Comparison of ENCODE assay signal across 21 mouse cellular contexts in the genomic region with DNA sequence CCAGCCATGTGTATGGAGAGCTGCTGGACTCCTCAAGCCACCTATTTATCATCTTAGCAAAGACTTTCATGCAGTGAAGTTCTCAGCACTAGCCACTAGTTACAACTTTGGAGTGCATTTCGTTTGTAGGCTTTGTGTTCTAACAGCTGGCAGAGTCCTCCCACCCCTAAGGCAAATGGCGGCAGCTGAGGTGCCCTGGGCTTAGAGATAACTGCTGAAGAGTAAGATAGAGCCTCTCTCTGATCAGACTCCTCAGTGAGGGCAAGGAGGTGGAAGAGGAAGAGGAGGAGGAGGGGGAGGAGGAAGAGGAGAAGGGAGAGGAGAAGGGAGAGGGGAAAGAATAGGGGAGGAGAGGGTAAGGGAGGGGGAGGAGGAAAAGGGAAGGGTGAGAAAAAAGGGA.
A peak's percentile ranks its signal among the peaks of the same experiment; 100 is the strongest.
DNase-seq lines count a peak whose midpoint lies in the region; ATAC-seq and TF ChIP-seq lines count a peak whose summit lies in the region.
"Had no signal": no experiment of that assay in that cellular context is flagged by ENCODE, and none has a peak within 500 bp of the region (broad histone marks: within the 10 kb centered on the region; RNA-seq: fewer than 3 reads in every experiment).

No protein-coding gene starts in this region.

- peak; percentile 73 for DNase-seq in MEL (ENCODE audit: low read depth, low spot score)
- no peak for DNase-seq in liver, embryonic 11.5 days (ENCODE audit: low spot score)
- DNase-seq in liver, postnatal 0 days = no peak
- DNase-seq in lung, postnatal 4 days = no peak
- DNase-seq: adrenal gland, postnatal 25 days; cerebellum, adult 9-10 months; forebrain, postnatal 0 days; gastrocnemius, postnatal 36 days; kidney, postnatal 25 days; right cerebral cortex, postnatal 14 days; thymus, postnatal 14 days had no signal

- H3K27me3 ChIP-seq in MEL (ENCODE audit: control insufficient read depth in 1 of 2, insufficient read depth in 2 of 2, low read length in 2 of 2) = no peaks in the 10 kb centered on the region
- H3K27me3 ChIP-seq in liver, embryonic 11.5 days (replicated peaks; ENCODE audit: control insufficient read depth, insufficient read depth, low read length) = no peaks in the 10 kb centered on the region
- no peaks in the 10 kb centered on the region for H3K27me3 ChIP-seq in liver, postnatal 0 days (ENCODE audit: insufficient read depth, low read length)
- H3K27me3 ChIP-seq in hindbrain, embryonic 16.5 days (replicated peaks; ENCODE audit: control insufficient read depth, insufficient read depth, low read length) = no peaks in the 10 kb centered on the region
- H3K27me3 ChIP-seq: CH12.LX; hindbrain, embryonic 13.5 days; midbrain, embryonic 13.5 days had no signal

- no peaks in the 10 kb centered on the region for H3K9me3 ChIP-seq in MEL (replicated peaks; ENCODE audit: insufficient read depth, low read length)
- no peaks in the 10 kb centered on the region for H3K9me3 ChIP-seq in liver, embryonic 11.5 days (ENCODE audit: control insufficient read depth, low read length)
- H3K9me3 ChIP-seq in liver, postnatal 0 days (ENCODE audit: low read length) = no peaks in the 10 kb centered on the region
- no peaks in the 10 kb centered on the region for H3K9me3 ChIP-seq in hindbrain, embryonic 16.5 days (ENCODE audit: control insufficient read depth, low read length)
- H3K9me3 ChIP-seq: embryonic facial prominence, embryonic 10.5 days; G1E; hindbrain, embryonic 13.5 days; midbrain, embryonic 13.5 days had no signal

- 27% methylated on average over 2 of the region's 2 CpGs for WGBS in liver, embryonic 11.5 days
- WGBS in liver, postnatal 0 days (ENCODE audit: insufficient replicate concordance) = 27% methylated on average over 2 of the region's 2 CpGs
- WGBS in hindbrain, embryonic 16.5 days = 61% methylated on average over 2 of the region's 2 CpGs

- peak overlapping the region; percentile 58 for H3K27ac ChIP-seq in MEL (ENCODE audit: control insufficient read depth, low read depth, low read length)
- no peak overlapping the region for H3K27ac ChIP-seq in liver, embryonic 11.5 days (ENCODE audit: low read depth, low read length)
- no peak overlapping the region for H3K27ac ChIP-seq in liver, postnatal 0 days (ENCODE audit: low read depth)
- H3K27ac ChIP-seq in hindbrain, embryonic 16.5 days (ENCODE audit: low read depth, low read length) = no peak overlapping the region
- H3K27ac ChIP-seq: embryonic facial prominence, embryonic 10.5 days; hindbrain, embryonic 13.5 days; midbrain, embryonic 13.5 days had no signal

- no peaks in the 10 kb centered on the region for H3K79me2 ChIP-seq in MEL (ENCODE audit: control insufficient read depth, insufficient read depth, low read length, poor library complexity)

- no peak overlapping the region for H3K4me2 ChIP-seq in liver, embryonic 11.5 days
- H3K4me2 ChIP-seq in liver, postnatal 0 days (ENCODE audit: low read depth, low read length) = no peak overlapping the region
- H3K4me2 ChIP-seq in hindbrain, embryonic 16.5 days (ENCODE audit: low read length) = no peak overlapping the region
- H3K4me2 ChIP-seq: hindbrain, embryonic 13.5 days; midbrain, embryonic 13.5 days had no signal

- H3K4me1 ChIP-seq in MEL (ENCODE audit: control insufficient read depth in 1 of 2, insufficient read depth in 2 of 2, low read length in 2 of 2) = peaks cover 4 to 10% of the 10 kb centered on the region in 2 experiments; a peak in 3 of 4 replicates
- peaks cover 3% of the 10 kb centered on the region; the same call in 1 of the 2 replicates for H3K4me1 ChIP-seq in liver, embryonic 11.5 days (replicated peaks; ENCODE audit: control insufficient read depth, insufficient read depth, low read length)
- no peaks in the 10 kb centered on the region for H3K4me1 ChIP-seq in liver, postnatal 0 days (ENCODE audit: insufficient read depth)
- H3K4me1 ChIP-seq in hindbrain, embryonic 16.5 days (ENCODE audit: control insufficient read depth, insufficient read depth, low read depth, low read length) = peaks cover 4% of the 10 kb centered on the region; the same call in 1 of the 2 replicates
- H3K4me1 ChIP-seq: embryonic facial prominence, embryonic 10.5 days; hindbrain, embryonic 13.5 days; midbrain, embryonic 13.5 days had no signal

- no peak for TF ChIP-seq POLR2A in MEL (IDR thresholded peaks at IDR 0.05; ENCODE audit: control insufficient read depth in 1 of 2, insufficient read depth in 1 of 2, low read depth in 1 of 2, low read length in 2 of 2, poor library complexity in 1 of 2)

- TF ChIP-seq CTCF in MEL (IDR thresholded peaks at IDR 0.05 in 2 of 3, conservative IDR thresholded peaks at IDR 0.05 in 1 of 3; ENCODE audit: control insufficient read depth in 1 of 3, insufficient read depth in 1 of 3, low read depth in 2 of 3, low read length in 3 of 3, poor library complexity in 1 of 3, severe bottlenecking in 1 of 3) = no peak
- no peak for TF ChIP-seq CTCF in liver, postnatal 0 days (IDR thresholded peaks at IDR 0.05; ENCODE audit: low read depth)

- peak; percentile 44 to 64; a peak in 3 of 4 replicates for TF ChIP-seq EP300 in MEL (IDR thresholded peaks at IDR 0.05; ENCODE audit: low read depth in 1 of 2, low read length in 2 of 2)
- no peak; the same call in 1 of the 2 replicates for TF ChIP-seq EP300 in liver, postnatal 0 days (IDR thresholded peaks at IDR 0.05; ENCODE audit: low read depth)

- peak; percentile 50; the same call in 1 of the 2 replicates for ATAC-seq in common myeloid progenitor, adult 5-6 weeks (replicated peaks; ENCODE audit: low read depth, poor library complexity, severe bottlenecking)
- peak; percentile 90 for ATAC-seq in liver, embryonic 11.5 days (replicated peaks; ENCODE audit: low FRiP score)
- peak; percentile 50; the same call in 1 of the 2 replicates for ATAC-seq in liver, postnatal 0 days
- no peak for ATAC-seq in hindbrain, embryonic 16.5 days
- ATAC-seq in CD4-positive, CD25-positive, alpha-beta regulatory T cell, adult 4 months = no peak
- ATAC-seq: forebrain, postnatal 0 days; inflammation-experienced regulatory T-cells, adult 6 months; lung, postnatal 0 days; midbrain, embryonic 13.5 days had no signal

- H3K36me3 ChIP-seq in MEL (ENCODE audit: control insufficient read depth in 1 of 2, insufficient read depth in 2 of 2, low read length in 2 of 2) = peaks cover 0 to 10% of the 10 kb centered on the region in 2 experiments; a peak in 2 of 4 replicates
- no peaks in the 10 kb centered on the region for H3K36me3 ChIP-seq in liver, embryonic 11.5 days (ENCODE audit: control insufficient read depth, insufficient read depth, low read length)
- H3K36me3 ChIP-seq in liver, postnatal 0 days (replicated peaks; ENCODE audit: insufficient read depth, low read length) = no peaks in the 10 kb centered on the region
- H3K36me3 ChIP-seq in hindbrain, embryonic 16.5 days (ENCODE audit: control insufficient read depth, insufficient read depth, low read length) = no peaks in the 10 kb centered on the region
- H3K36me3 ChIP-seq: embryonic facial prominence, embryonic 10.5 days; G1E; hindbrain, embryonic 13.5 days; midbrain, embryonic 13.5 days had no signal

- TF ChIP-seq RAD21 in MEL (IDR thresholded peaks at IDR 0.05; ENCODE audit: low read depth, low read length) = no peak

- H3K9ac ChIP-seq in MEL (ENCODE audit: control insufficient read depth, low read depth, low read length, poor library complexity, severe bottlenecking) = no peak overlapping the region
- no peak overlapping the region for H3K9ac ChIP-seq in liver, embryonic 11.5 days (ENCODE audit: low read depth, low read length)
- no peak overlapping the region for H3K9ac ChIP-seq in liver, postnatal 0 days (replicated peaks)
- H3K9ac ChIP-seq in hindbrain, embryonic 16.5 days (ENCODE audit: low read depth, low read length) = no peak overlapping the region
- H3K9ac ChIP-seq: forebrain, postnatal 0 days; hindbrain, embryonic 13.5 days; midbrain, embryonic 13.5 days had no signal

- H3K4me3 ChIP-seq in MEL (ENCODE audit: control insufficient read depth in 1 of 2, insufficient read depth in 1 of 2, low read depth in 2 of 2, low read length in 2 of 2) = peak overlapping the region in 1 of 2 experiments; percentile 11; a peak in 1 of 4 replicates
- no peak overlapping the region for H3K4me3 ChIP-seq in liver, embryonic 11.5 days (ENCODE audit: low read depth, low read length)
- H3K4me3 ChIP-seq in liver, postnatal 0 days (ENCODE audit: low read depth, low read length) = no peak overlapping the region
- no peak overlapping the region for H3K4me3 ChIP-seq in hindbrain, embryonic 16.5 days (ENCODE audit: low read length)
- H3K4me3 ChIP-seq: embryonic facial prominence, embryonic 10.5 days; hindbrain, embryonic 13.5 days; midbrain, embryonic 13.5 days had no signal

TF ChIP-seq in MEL, 35 proteins besides CTCF, POLR2A, EP300 and RAD21:
- TF ChIP-seq ZNF384 (IDR thresholded peaks at IDR 0.05; ENCODE audit: low read depth, low read length) (no peak), SIN3A (IDR thresholded peaks at IDR 0.05; ENCODE audit: low read length) (peak; percentile 35; the same call in 1 of the 2 replicates), MAX (IDR thresholded peaks at IDR 0.05; ENCODE audit: low read length) (no peak), POLR2AphosphoS2 (IDR thresholded peaks at IDR 0.05; ENCODE audit: low read length) (no peak), GATA1 (IDR thresholded peaks at IDR 0.05; ENCODE audit: low read depth, low read length) (peak; percentile 68), TAL1 (IDR thresholded peaks at IDR 0.05; ENCODE audit: low read length) (peak; percentile 20; the same call in 1 of the 2 replicates), JUND (IDR thresholded peaks at IDR 0.05; ENCODE audit: low read depth, low read length) (no peak), CHD2 (IDR thresholded peaks at IDR 0.05; ENCODE audit: low read length) (no peak), ELF1 (IDR thresholded peaks at IDR 0.05; ENCODE audit: low read depth, low read length) (no peak), HCFC1 (IDR thresholded peaks at IDR 0.05; ENCODE audit: low read depth, low read length) (no peak), MEF2A (IDR thresholded peaks at IDR 0.05; ENCODE audit: extremely low read depth, insufficient replicate concordance, low read depth, low read length, poor library complexity, severe bottlenecking) (no peak), ETS1 (IDR thresholded peaks at IDR 0.05; ENCODE audit: low read depth, low read length) (peak; percentile 63), MAZ (IDR thresholded peaks at IDR 0.05; ENCODE audit: low read depth, low read length) (0 out of 2 replicates have a peak, but pooled peaks have one; percentile 26), TCF12 (IDR thresholded peaks at IDR 0.05; ENCODE audit: low read depth, low read length) (peak; percentile 71), MAFK (IDR thresholded peaks at IDR 0.05; ENCODE audit: borderline replicate concordance, low read depth, low read length) (no peak)

Comparison
In these comparisons a context has a peak if more than half of its experiments do, and no peak if none do; other contexts are left out.
1. ATAC-seq: peak in common myeloid progenitor, adult 5-6 weeks (single experiment), liver, embryonic 11.5 days (single experiment) and liver, postnatal 0 days (single experiment); none in hindbrain, embryonic 16.5 days (single experiment) and CD4-positive, CD25-positive, alpha-beta regulatory T cell, adult 4 months (single experiment).